Mouse (Mus musculus) Muller cell, postnatal 12 days (primary cell): ENCODE measurements around the gene Pdzd2.

Experiments
- DNase-seq: peaks from one replicate; pipeline ENCODE4 v3.0.0-alpha.2; 2015; ENCODE audit errors: inconsistent ontology term

Gene Pdzd2

DNA sequence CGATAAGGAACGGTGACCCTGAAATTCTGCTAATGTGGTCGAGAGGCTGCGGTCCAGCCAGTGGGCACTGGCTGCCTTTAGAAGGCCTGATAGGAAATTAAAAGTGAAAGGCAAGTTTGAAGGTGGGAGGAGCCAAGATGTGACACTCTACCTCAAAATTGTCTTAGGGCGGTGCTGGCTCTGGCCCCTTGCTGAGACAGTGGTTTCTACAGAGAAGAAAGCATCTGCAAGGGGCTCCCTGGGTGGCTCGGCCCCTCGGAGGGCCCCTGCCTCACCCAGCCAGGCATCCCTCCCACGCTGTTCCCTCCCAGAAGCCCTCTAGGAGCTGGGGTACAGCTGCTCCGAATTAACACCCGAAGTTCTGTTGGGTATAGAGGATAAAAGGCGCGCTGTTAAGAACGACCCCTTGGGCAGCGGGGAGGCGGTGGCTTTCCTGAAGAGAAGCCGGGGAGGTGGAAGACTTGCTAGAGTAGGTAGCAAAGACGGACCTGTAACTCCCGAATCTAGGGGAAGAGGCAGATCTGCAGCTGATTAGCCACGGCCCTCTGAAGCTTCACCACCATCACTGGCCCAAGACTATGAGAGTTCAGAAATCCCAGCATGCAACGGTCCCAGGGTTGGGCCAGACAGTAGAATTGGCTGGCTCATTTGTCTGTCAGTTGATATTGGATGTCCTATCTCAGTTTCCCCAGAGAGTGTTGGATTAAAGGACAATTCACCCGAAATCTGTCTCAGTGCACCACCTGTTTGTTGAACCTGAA lies 71.8 kb downstream of the Pdzd2 start:
- no peak for DNase-seq

DNA sequence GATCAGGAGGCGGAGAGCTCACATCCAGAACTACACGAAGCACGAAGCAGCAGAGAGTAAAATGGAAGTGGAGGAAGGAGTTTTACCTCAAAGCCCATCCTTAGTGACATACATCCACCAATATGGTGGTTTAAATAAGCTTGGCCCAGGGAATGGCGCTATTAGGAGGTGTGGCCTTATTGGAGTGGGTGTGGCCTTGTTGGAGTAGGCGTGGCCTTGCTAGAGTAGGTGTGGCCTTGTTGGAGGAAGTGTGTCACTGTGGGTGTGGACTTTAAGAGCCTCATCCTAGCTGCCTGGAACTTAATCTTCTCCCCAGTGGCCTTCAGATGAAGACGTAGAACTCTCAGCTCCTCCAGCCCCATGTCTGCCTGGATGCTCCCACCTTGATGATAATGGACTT lies 73.8 kb downstream of the Pdzd2 start:
- DNase-seq, result no peak

DNA sequence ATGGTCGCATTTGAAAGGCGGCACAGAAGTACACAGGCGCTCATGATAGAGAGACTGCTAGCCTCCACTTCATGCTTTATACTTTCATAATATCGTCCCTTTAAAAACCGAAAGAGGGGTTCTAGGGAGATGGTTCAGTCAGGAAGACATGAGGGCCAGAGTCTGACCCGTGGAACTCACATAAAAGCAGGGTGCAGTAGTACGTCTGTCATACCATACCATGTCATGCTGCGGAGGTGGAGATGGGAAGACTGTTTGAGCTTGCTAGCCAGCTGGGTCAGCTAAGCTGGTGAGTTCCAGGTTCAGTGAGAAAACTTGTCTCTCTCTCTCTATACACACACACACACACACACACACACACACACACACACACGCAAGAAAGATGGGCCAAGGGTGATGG lies 76.4 kb downstream of the Pdzd2 start:
- no peak for DNase-seq

DNA sequence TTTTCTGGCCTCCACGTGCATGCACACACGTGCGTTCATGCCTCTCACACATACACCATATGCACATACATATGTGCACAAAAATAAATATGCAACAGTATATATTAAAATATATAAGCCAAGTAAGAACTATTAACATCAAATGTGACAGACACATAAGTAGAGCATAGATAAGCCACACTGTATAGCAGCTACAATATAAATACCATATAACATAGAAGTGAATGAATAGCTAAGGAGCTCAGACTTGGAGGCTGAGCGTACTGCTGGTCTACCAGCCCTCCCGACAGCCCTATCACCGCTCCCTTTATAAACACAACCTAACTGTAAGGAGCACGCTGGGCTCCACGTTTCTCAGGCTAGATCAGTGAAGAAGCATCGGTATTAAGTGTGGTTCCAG lies 79.4 kb downstream of the Pdzd2 start:
- DNase-seq, result no peak

DNA sequence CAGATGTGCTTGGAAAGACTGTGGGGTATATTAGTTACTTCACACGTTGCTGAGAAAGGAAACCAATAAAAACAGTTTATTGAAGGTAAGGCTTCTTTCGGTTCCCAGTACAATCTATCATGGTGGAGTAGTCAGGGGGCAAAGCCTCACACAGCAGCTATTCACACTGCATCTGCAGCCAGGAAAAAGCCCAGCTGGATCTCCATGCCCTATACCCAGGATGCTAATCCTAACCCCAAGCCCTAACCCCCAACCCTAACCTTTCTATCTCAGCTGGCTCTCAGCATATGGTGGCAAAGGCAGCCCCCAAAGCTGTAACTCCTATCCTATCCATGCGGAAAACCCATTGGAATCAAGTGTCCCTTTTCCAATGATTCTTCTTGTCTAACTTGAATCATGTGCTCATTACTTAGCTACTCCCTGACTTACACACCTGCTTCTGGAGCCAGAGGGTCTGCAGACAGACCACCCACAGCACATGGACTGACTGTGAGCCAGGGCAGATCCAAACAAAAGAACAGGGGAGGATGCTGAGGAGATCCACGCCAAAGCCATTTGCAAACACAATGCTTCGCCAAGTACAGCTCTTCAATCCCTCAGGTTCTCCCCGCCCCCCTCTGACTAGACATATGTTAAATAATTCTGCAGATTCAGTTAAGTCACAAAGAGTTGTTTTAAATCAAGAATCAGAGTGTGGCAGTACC lies 83.6 kb downstream of the Pdzd2 start:
- no peak for DNase-seq

DNA sequence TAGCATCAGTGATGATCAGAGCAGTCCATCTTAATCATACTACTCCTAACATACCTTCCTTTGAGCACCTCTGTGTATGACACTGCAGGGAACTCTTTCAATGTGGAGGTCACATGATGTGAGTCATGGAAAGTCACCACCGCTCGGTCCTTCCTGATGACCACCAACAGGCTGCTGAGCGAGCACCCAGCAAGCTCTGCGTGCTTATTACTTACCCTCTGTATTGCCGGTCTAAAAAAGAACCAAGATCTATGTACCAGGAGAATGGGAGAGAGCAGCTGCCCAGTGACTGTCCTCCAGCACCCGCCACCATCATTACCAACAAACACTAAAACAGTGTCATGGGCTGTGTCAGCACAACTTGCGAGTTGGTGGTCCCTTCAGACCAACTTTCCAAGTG lies 84.4 kb downstream of the Pdzd2 start:
- DNase-seq, result no peak

DNA sequence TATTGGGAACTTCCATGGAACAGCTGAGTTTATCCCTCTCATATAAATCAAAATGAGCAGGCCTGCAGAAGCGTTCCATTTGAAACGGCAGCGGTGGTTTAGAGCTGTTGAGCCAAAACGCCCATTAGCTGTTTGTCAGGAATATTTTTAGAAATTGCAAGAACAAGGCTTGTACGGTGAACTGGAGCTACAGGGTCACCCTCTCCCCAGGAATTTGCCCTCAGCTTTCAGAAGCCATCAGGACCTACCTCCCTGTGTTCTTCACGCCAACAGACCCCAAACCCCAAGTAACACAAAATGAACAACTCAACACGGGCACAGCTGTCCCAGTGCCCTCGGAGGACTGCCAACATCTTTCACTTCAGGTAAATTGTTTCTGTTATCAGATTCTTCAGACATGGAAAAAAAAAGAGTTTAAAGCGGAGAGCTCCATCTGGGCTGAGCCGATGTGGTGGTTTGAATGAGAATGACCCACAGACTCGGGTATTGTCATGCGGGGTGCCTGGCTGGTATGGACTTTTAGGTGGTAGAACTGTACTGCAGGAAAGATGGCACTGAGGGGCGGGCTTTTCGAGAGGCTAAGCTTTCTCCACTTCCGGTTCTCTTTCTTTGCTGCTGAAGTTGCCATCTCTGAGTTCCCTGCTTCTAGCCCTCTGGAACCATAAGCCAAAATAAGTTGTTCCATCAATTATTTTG lies 87.2 kb downstream of the Pdzd2 start:
- DNase-seq, result peak; percentile 47

DNA sequence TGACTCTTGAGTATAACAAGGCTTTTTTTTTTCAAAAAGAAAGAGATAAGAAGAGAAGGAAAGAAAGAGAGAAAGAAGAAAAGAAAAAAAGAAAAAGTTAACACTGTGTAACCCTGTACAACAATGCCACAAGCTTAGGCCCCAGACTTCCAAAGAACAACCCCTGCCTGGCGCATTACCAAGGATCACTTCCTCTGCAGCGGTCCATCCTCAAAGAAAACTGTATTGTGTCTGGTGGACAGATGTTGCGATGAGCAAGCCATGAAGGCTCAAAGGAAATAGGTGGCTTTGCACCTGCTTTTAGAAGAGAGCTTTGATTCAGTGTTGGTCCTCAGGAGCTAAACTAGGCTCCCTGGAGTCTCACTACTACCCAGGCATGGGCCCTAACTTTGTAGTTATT lies 89.5 kb downstream of the Pdzd2 start:
- DNase-seq, result no peak

DNA sequence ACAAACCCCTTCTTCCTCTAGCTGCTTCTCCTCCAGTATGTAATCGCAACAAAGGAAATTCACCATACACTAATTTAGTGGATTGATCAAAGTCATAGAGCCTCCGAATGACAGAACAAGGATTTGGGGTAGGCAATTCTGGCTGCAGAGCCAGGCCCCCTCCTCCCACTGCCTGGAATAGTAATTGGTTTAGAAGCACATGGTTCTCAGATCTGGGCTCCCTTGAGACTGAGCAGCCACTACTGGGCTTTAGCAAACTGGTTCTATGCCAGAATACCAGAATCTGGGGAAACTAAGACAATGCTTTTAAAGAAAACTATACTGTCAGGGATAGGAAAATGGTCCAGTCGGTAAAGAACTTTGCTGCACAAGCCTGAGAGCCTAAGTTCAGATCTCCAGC lies 90.0 kb downstream of the Pdzd2 start:
- no peak for DNase-seq

DNA sequence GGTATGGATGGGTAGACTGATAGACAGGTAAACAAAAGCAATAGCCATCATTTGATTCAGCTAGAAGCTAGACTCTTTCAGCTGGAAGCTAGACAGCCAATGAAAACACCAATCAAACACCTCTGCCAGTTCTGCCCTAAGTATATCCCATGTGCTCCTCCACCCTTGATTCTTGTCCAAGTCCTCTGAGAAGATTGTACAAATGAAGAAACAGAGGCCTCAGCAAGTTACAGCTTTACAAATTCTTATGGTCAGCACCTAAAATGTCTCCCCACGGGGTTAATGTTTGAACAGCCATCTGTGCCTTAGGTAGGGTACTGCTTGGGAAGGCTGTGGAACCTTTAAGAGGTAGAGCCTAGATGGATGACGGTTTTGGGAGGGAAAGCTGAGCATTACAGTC lies 90.6 kb downstream of the Pdzd2 start:
- no peak for DNase-seq

DNA sequence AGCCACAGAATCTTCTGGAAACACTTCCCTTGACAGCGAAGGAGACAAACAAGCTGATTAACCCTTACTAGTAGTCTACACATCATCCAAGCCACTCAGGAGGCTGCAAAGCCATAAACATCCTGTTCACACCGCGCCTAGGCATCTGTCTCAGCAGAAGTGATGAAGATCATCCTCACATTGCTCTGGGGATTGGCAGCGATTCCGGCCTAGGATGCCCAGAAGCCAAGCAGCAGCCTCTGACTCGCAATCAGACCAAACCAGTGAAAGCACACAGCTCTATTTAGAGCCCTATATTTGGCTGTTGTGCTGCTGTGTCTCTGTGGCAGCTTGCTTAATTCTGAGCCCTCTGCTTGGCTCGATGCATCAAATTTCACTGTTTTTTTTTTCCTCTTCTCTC lies 99.0 kb downstream of the Pdzd2 start:
- peak; percentile 33 for DNase-seq

DNA sequence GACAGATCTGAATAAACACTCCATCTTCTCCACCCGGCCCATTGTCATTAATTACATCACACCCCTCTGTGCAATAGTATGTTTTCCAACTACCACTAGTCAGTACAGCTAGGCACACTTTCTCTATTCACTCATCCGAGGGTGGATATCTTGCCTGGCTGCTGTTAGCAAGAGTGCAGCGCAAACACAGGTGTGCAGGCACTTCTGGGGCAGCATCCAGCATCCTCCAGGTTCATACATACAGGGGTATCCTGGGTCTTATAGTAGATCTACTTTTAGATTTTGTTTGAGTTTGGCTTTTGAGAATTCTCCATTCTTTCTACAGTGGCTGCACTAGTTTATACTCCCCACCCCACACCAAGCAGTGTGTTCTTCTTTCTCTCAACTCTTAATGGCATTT lies 99.9 kb downstream of the Pdzd2 start:
- DNase-seq, result no peak

DNA sequence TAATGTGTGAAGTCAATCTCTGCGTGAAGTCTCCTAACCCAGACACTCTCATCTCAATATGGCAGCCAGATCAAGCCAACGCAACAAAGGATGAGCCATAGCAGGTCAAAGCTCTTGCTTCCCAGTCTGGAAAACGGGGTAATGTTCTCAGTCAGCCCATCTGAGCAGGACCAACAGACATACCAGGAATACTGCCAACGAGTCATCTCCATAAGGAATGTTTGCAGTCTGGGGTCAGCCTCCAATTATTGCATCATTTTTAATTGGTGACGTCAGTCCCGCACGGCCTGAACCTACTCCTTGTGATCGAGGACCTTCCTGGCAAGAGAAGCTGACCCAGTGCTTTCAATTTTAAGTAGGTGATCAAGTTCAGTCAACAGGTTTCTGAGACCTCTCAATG lies 100.5 kb downstream of the Pdzd2 start:
- DNase-seq, result peak; percentile 64

DNA sequence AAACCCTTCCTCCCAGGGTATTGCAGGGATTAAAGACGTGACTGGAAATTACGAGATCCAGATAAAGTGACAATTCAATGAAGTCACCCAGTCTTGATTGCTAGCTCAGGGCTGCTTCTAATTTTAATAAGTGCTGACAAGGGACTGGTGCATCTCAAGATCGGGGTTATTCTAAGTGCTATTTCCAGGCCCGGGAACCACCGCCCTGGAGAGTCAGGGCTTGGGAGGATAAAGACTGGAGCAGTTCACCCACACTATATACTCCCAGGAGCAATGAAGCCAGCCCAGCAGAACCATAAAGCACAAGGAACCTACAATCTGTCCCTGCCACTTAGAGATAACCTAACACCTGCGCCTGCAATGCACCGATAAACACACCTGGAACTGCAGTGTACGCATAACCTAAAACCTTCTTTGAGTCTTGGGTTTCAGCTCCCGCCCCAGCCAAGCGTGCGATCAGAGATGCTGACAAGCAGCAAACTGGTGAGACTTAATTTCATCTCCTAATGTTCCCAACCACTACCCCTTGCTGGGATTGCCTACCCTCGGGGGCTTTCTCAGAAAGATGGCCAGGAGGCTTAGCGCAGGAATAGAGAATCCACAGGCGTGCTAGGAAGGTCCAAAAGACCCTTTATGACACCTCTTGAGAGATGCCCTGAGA lies 101.2 kb downstream of the Pdzd2 start:
- DNase-seq, result no peak

DNA sequence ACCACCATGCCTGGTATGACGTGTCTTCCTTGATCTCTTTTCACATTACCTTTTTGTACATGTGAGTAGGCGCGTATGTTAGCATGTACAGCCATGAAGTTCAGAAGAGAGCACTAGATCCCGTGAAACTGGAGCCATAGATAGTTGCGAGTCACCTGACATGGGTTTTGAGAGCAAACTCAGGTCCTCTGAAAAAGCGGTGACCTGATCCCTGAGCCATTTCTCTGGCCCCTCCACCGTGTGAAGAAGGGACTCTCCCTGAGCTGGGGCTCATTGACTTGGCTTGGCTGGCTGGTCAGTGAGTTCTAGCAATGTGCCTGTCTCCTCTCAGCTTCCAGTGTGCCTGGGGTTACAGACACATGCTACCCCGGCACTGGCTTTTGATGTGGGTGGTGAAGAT lies 102.2 kb downstream of the Pdzd2 start:
- DNase-seq, result no peak

DNA sequence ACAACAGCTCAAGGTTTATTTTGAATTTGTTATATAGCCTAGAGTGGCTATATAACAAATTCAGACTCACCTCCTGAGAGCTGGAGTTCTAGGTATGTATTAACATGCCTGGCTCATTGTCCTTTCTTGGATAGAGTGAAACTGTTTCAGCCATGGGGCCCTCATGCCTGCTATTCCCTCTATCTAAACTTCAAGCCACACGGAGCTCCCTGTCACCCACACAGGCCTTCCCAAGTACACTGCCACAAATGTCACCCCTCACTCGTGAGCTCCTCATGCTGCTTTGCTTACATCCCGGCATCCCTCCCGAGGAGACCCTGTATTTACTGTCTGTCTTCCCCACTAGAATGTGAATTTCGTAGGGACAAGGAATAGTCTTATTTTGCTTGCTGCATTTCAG lies 103.3 kb downstream of the Pdzd2 start:
- no peak for DNase-seq

DNA sequence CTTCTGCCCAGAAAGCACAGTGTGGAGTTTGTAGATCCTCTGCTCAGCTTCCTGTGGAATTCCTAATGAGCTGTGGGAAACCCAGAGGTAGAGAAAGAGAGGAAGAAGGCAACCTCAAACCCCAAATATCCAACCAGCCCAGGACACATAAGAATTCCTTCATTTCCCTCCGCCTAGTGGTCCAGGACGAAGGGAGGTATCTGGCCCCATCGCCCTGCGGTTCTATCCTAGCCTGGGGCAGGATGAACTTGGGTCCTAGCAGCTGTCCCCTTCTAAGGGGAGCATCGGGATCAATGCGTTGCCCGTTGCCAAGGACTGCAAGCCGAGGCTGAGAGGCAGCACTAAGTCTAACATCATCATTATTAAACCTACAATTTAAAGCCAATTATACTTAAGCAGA lies 104.8 kb downstream of the Pdzd2 start:
- no peak for DNase-seq

DNA sequence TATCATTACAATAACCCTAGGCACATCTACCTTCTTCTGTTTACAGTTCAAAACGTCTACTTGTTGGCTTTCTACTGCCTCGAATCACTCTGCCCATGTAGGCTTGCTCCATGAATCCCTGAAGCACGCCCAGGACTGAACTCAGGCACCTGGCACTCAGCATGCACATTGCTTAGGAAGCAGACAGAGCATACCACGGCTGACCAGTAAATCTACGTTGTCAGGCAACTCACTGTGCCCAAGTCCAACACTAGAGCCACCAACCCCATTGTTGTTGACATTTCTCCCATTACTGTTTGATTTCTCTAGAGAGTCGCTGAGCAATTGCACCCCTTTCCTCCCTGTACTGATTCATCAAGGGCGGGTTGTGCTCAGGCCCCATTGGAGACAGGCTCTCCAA lies 110.6 kb downstream of the Pdzd2 start:
- DNase-seq, result no peak

DNA sequence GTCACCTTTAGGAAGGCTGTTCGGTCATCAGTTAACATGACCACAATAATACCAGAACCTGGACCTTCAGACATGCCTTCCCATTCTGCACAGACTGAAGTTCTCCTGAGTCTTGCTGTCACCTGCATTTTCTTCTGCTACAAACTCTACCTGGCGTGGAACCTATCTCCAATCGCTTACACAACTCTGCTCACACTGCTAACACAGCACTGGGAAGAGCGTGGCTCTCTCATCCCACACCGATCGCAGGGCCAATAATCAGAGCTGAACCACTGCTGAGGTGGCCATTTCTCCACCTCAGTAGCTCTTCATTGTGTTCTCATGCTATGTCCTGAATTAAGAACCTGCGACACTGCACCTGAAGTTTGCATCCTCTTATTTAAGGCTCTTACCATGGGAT lies 111.3 kb downstream of the Pdzd2 start:
- DNase-seq, result no peak

DNA sequence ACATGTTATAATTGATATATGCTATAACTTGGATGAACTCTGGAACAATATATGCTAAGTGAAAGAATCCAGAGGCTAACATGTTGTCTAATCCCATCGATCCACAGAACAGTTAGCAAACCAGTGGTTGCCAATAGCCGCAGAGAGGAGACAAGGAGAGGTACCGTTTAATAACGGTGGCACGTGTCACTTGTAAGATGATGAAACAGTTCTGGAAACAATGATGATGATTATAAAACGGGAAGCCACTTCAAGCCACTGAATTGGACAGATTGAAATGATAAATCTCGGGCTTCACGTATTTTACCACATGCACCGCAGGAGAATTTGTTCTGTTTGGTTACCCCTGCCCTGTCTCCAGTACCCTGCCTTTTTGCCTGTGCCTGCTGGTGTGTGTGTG lies 112.8 kb downstream of the Pdzd2 start:
- DNase-seq, result no peak

DNA sequence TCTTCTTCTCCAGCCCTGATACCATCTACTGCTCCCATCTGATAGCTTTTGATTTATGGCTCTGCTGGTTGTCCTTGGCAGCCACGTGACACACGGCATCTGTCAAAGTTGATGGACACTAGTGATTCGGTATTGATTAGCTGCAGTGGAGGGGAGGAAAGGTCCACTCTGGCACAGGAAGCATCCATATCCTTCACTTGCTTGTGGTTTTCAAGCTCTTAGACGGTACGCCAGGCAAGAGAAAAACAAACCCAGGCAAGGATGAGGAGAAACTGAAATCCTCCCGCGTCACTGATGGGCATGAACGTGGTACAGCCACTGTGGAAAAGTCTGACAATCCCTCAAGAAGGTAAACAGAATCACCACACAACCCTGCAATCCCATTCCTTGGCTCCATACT lies 113.6 kb downstream of the Pdzd2 start:
- no peak for DNase-seq

DNA sequence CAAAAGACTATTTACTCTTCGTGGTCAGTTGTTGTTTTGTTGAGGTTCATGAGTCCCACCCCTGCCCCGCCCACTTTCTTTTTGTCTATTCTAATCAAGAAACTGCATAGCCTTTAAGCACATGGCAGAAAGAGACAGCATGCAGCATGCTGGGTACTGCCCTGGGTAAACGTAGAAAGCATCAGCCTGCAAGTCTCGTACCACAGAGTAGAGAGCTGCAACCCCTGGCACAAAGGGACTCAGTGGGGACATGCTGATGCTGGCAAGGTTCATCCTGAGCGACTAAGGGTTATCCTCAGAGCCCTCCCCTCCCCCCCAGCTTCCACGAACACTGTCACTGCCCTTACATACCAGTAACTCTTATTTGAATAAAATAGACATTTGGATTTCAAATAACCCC lies 114.2 kb downstream of the Pdzd2 start:
- no peak for DNase-seq

DNA sequence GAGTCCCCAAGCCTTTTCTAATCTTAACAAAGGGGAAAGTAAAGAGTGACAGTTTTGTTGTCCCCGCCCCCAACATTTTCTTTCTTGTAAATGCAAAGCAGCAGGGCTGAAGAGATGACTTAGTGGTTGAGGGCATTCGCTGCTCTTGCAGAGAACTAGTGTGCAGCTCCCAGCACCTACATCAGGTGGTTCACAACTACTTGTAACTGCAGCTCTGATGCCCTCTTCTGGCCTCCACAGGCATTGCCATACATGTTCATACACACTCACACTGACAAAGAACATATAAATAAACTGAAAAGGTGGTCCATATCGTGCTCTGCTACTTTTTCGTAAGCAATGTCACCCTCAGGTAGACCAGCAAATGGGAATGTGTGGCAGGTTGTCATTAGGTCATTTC lies 116.2 kb downstream of the Pdzd2 start:
- no peak for DNase-seq
